Mouse (Mus musculus): ENCODE data around the gene Hydin. TPM values are rescaled to one million over a fixed set of nuclear protein-coding genes. Genes with fewer than 3 reads are reported as not detected.

Gene Hydin
- total RNA-seq (2023), result not detected in 2 replicates

GRCm38 (mm10) chr8:110266741-110267140 lies at the start of gene Hydin:
Gene Hydin (plus strand): TSS chr8:110266977.

DNA sequence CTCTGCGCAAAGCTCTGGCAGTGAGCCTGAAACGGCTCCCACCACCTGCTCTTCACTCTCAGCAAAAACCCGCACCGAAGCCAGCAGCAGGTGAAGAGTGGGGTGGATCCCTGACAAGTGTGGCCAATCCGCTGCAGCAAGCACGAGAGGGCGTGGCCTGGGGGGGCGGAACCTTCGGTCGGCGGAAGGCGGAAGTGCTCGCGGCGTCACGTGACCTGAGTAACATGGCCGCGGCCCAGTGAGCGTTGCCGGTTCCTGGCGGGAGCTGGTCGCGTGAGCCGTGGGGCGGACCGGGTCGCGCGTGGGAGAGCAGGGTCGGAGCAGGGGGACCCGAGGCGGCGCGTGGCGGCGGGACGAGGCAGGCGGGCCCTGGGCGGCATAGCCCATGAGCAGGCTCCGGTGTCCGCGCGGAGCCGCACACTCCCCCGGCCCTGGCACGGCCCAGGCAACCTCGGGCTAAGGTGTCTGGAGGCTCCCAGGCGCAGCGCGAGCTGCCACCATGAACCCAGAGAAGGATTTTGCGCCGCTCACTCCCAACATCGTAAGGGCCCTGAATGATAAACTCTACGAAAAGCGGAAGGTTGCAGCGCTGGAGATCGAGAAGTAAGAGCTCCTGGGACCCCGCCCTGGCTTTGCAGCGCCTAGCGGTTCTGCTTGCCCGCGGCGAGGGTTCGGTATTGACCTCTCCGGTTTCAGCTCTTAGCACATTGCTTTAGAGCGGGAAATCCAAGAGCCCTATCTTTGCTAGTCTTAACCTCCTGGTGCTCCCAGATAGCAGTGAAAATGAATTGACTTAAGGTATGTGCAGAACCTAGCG lies 351.8 kb downstream of the Hydin start, which contains the start of gene Vac14:
Vac14 (plus strand) TSS at position 195 of the 817 bp plus-strand sequence.

Other genes starting within 250 kb of the Hydin start
- not detected in 2 replicates for gene Chst4, start 227.2 kb upstream of the Hydin start, total RNA-seq (2023)
- gene Zfp612, start 187.2 kb upstream of the Hydin start, total RNA-seq (2023), result 0.11 TPM in 1 of 2 replicates, not detected in the other
- not detected in 2 replicates for gene Gm21964, start 165.8 kb upstream of the Hydin start, total RNA-seq (2023)
- gene Gm17720, start 164.2 kb upstream of the Hydin start, total RNA-seq (2023), result not detected in 2 replicates
- gene Calb2, start 98.8 kb upstream of the Hydin start, total RNA-seq (2023), result not detected in 2 replicates
- gene Cmtr2, start 51.3 kb upstream of the Hydin start, total RNA-seq (2023), result 1.5 and 2.8 TPM in 2 replicates